Mouse (Mus musculus): ENCODE data around the gene Stac.

Gene Stac

DNA sequence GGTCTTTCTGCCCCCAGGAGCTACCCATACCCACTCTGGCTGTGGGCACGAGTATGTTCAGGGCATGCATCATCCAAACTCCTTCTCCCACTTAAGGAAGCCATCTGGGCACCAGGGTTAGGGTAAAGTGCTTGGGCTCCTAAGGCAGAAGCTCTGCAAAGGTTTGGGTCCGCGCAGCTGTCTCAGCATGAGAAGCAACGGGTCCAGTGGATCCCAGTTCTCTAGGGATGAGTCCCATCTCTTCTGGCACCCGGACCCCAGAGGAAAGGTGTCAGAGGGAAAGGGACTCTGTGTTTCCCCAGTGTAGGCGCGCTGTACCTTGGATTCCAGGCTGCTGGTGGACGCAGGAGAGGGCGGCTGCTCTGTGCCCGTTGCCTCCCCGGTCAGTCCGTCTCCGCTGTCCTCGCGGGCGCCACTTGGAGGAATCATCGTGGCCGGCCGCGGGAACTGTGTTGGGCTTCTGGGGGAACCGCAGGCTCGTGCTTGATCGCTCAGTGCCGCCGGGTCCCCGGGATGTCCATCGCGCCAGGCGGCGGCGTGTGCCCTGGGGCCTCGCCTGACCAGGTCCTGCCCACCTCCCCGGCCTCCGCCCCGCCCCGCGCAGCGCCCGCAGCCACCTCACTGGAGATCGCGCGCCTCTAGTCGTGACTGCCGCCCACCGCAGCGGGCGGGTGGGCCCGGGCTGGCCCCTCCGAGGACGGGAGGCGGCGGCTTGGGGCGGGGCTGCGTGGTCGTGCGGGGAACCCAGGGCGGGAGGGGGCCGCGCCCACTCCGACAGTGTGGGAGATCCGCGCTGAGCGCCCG lies at the start of gene Stac:
Stac (minus strand) TSS at position 669 of the 804 bp plus-strand sequence.
- no peak for DNase-seq (ENCODE audit: low read depth)

- DNase-seq (ENCODE audit: low read depth), result no peak
Observed at GRCm38 (mm10) chr9:111739431-111740245, 49.5 kb upstream of the Stac start.

DNA sequence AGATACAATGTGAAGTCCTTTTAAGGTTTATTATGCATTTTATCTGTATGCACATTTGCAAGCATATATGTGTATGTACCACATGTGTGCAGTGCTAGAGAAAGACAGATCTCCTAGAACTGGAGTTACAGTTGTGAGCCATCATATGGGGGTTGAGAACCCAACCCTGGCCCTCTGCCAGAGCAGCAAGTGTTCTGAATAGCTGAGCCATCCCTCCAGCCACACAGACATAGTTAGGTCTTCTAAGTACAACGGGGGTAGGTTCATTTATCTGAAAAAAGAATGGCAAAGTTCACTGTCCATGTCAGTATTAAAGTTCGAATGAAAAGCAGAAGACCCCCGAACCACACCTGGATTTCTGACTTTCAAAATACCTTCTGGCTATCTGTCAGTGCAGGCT lies 48.9 kb upstream of the Stac start:
- no peak for DNase-seq (ENCODE audit: low read depth)

GRCm38 (mm10) chr9:111737796-111738195 lies 47.6 kb upstream of the Stac start:
- no peak for DNase-seq (ENCODE audit: low read depth)

- no peak for DNase-seq (ENCODE audit: low read depth)
Observed at GRCm38 (mm10) chr9:111735931-111736330, 45.8 kb upstream of the Stac start.

GRCm38 (mm10) chr9:111731939-111732670 lies 42.0 kb upstream of the Stac start:
- no peak for DNase-seq (ENCODE audit: low read depth)

DNA sequence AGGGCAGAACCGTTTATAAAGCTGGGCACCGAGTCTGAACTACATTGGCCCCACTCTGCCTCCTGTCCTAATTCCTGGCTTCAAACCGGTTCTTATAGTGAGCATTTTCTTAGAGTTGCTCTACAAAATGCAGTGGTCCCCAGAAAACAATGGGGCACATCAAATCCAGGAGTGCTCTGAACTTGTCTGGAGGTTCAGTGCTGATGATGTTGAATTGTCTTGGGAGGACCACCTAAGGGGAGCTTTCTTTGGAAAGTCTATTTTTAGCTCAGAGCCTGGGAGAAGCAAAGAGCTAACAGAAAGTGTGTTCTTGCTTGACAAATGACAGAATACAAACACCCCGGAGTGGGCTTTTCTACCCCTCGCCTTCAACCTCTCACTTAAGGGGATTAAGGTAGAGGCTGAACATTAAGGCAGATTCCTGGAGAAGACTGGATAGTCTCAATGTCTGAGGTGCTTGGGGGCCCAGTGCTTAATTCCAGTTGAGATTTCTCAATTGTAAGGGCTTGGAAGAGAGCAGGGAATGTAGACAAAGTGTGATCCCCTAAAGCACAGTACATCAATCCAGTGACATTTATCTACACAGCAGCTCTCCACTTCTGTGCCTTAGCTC lies 34.9 kb upstream of the Stac start:
- DNase-seq (ENCODE audit: low read depth), result no peak

DNA sequence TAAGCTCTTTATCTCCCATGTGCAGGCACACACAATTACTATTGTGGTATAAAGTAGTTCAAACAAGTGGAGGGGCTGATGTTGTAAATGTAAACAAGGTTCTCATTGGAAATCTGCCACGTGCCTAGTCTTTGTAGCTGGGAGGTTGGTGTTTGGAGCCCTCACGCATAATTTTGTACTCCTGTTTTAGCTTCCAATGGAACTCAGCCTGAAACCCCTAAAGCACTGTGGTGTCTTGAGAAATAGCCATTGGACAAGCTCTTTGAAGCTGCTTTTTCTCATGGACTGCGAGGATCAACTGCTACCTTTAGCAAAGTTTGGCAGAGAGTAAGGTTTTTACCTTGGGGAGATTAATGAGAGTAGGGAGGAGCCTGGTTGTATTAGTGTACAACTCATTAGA lies 24.3 kb upstream of the Stac start:
- DNase-seq (ENCODE audit: low read depth), result no peak

- DNase-seq (ENCODE audit: low read depth), result no peak
Observed at GRCm38 (mm10) chr9:111700101-111700500, 10.0 kb upstream of the Stac start.

DNA sequence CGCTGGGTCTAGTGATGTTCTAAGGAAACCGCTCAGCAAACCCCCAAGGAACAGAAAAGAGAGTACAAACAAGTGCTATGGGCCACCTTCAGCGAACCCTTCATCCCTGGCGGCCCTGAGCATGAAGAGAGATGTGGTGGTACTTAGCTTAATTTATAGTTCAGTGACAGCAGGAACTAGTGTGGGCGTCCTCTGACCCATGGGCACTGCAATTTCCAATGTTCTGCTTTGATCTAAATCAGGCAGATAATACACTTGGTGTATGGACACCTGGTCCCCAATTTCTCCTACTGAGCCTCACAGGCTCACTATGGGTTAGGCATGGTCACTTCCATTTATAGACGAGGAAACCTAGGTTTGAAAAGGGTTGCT lies 322 bp upstream of the Stac start:
- DNase-seq (ENCODE audit: low read depth), result no peak

DNA sequence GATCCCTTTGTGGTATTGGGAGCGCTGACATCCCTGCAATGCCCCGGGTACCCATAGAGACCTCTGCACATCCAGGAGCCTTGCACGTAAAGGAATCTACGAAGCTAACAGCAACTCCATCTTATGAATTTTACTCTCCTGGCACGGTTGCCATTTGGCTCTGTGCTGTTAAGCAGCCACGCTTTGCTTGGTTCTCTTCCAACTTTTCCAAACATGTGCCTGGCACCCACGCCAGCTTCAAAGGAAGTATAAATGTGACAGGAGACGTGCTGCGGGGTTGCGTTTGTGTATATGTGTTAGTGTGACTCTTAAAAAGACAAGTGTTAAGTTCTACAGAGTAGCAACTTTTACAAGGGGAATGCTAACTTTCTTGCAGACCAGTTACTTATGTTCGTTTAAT lies 1.0 kb downstream of the Stac start:
- DNase-seq (ENCODE audit: low read depth), result no peak

DNA sequence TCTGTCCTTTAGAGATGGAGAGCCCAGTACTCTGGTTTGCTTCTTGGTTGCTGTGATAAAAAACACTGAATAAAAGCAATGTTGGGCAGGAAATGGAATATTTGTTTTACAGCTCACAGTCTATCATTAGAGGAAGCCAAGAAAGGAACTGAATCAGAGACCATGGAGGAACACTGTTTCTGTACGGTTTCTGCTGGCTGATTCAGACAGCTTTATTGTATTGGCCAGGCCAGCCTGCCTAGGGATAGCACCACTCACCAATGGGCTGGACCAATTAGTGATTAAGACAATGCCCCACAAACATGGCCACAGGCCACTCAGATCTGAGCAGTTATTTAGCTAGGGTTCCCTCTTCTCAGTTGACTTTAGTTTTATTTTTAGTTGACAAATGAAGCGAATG lies 6.0 kb downstream of the Stac start:
- no peak for DNase-seq (ENCODE audit: low read depth)

- no peak for DNase-seq (ENCODE audit: low read depth)
Observed at GRCm38 (mm10) chr9:111679516-111679915, 10.6 kb downstream of the Stac start.

- DNase-seq (ENCODE audit: low read depth), result no peak
Observed at GRCm38 (mm10) chr9:111669816-111670215, 20.3 kb downstream of the Stac start.

DNA sequence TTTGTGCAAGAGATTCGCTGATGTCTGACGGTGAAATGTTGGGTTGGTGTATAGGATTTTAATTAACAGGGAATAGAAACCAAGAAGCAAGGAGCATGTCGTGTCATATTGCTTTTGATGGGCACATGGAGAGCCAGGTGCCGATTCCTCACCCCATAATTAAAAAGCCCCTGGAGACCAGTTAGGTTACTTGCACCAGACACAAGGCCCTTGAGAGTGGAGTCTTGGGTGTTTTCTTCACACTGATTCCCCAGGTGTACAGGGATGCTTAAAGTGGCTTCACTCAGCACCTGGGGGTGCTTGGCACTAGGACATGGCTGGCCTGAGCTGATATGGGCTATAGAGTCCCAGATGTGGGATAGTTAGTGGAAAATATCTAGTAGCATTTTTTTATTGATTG lies 35.1 kb downstream of the Stac start:
- DNase-seq (ENCODE audit: low read depth), result no peak

DNA sequence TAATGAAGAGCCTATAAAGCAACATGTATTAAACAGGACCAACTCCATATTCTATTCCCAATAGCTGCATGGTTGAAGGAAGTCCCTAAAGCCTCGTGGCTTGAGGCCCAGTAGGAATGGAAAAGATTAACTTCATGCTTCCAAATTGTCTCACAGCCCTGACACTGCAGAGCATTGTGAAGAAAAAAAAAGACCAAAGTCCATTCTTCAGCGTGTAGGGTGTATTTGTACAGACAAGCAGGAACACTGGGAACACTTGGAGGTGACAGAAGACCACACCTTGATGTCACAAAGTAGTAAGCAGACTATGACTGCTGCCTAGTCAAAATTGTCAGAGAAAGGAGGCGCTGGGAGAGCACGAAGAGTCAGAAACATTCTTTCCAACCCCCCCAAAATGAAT lies 45.9 kb downstream of the Stac start:
- no peak for DNase-seq (ENCODE audit: low read depth)

- no peak for DNase-seq (ENCODE audit: low read depth)
Observed at GRCm38 (mm10) chr9:111643369-111643768, 46.8 kb downstream of the Stac start.

- DNase-seq (ENCODE audit: low read depth), result no peak
Observed at GRCm38 (mm10) chr9:111637641-111638040, 52.5 kb downstream of the Stac start.

DNA sequence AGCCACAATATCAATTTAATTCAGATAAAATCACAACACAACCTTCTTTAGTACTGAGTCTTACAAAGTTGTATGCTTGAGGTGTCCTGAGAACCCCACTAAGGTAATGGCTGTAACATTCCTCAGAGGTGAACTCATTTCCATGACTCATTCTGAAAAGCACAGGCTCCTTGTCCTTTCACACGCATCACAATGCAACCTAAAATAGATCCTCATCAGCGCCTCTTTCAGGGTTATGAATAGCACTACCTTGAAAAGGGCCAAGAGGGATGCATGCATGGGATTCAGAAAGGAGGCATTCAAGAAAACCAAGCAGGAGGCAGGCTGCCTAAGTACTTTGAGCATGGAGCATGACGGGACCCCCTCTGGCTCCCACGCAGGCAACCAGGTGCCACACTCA lies 57.3 kb downstream of the Stac start:
- DNase-seq (ENCODE audit: low read depth), result no peak

GRCm38 (mm10) chr9:111621191-111621590 lies 69.0 kb downstream of the Stac start:
- no peak for DNase-seq (ENCODE audit: low read depth)

GRCm38 (mm10) chr9:111611341-111611740 lies 78.8 kb downstream of the Stac start:
- DNase-seq (ENCODE audit: low read depth), result no peak

DNA sequence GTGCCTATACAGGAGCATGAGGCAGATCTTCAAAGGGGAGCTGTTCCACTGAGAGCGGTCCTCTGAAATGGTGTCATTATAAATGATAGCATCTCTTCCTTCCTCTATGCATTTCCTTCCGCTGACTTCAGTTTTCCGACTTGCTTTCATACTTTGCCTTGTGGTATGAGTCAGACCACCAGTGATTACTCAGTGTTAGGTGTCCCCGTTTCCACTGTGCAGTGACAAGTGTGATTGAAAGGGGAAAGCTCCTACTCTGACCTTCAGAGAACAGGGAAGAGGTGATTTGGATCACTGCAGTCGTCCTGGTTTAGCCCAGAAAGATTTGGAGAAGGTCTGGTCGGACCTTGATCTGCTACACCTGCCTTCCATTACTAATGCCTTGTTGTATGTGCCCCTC lies 81.4 kb downstream of the Stac start:
- peak; percentile 4 for DNase-seq (ENCODE audit: low read depth)
